Mouse (Mus musculus) spleen, adult 2 months (tissue): Measurements from ENCODE around the gene Cnot2. TPM values are rescaled to one million over a fixed set of nuclear protein-coding genes. Genes with fewer than 3 reads are reported as not detected.

ENCODE experiments used
- DNase-seq, 2 experiments: peaks; one replicate each; pipeline versions ENCODE4 v3.0.0 to v3.0.0-alpha.2; 2012 to 2021; ENCODE audit warnings: low spot score in 2 of 2, low read depth in 1 of 2
- H3K27ac ChIP-seq: fragments of 200-500 bp; 2 replicates; pipeline ENCODE4 v1.5.1; 2012; ENCODE audit warnings: low read length, inconsistent platforms; ENCODE audit not compliant: insufficient read depth
- H3K27me3 ChIP-seq: fragments of 200-500 bp; 2 replicates; pipeline ENCODE4 v1.6.1; 2012; ENCODE audit warnings: mild to moderate bottlenecking, moderate library complexity, low read length, inconsistent platforms; ENCODE audit not compliant: control insufficient read depth, insufficient read depth
- H3K36me3 ChIP-seq: fragments of 200-500 bp; 2 replicates; pipeline ENCODE4 v1.6.1; 2012; ENCODE audit warnings: mild to moderate bottlenecking, low read length, inconsistent platforms; ENCODE audit not compliant: control insufficient read depth, insufficient read depth
- H3K4me1 ChIP-seq: fragments of 200-500 bp; 2 replicates; pipeline ENCODE4 v1.6.1; 2011; ENCODE audit warnings: inconsistent platforms; ENCODE audit not compliant: control insufficient read depth, insufficient read depth, insufficient read length
- H3K4me3 ChIP-seq: fragments of 200-500 bp; 2 replicates; pipeline ENCODE4 v1.5.1; 2011; ENCODE audit warnings: mild to moderate bottlenecking, inconsistent platforms; ENCODE audit not compliant: insufficient read depth, insufficient read length; ENCODE audit errors: extremely low read depth
- CTCF ChIP-seq: fragments of 200-500 bp; IDR thresholded peaks from 2 replicates; pipeline ENCODE4 v1.5.1; 2011; ENCODE audit warnings: mild to moderate bottlenecking, inconsistent platforms; ENCODE audit not compliant: insufficient read depth, insufficient read length, insufficient replicate concordance; ENCODE audit errors: extremely low read depth
- POLR2A ChIP-seq: fragments of 200-500 bp; IDR thresholded peaks from 2 replicates; pipeline ENCODE4 v1.6.1; 2011; ENCODE audit warnings: low read depth, low read length, inconsistent platforms
- WGBS: fragments of 180-500 bp; shearing (Covaris S2); methylation state at CpG from one replicate; pipeline ENCODE4 v1.1.7; 2018; 5-methylcytosine and 5-hydroxymethylcytosine counted together
- polyA plus RNA-seq: library from polyadenylated mRNA; depleted of rRNA; stranded (reverse); fragments of >200 nt; gene quantifications from 2 replicates; pipeline ENCODE4 v1.2.3, GENCODE M21; 2012; rRNA removed

Gene Cnot2
- polyA plus RNA-seq, 1 experiment, result 25.6 TPM

- TF ChIP-seq POLR2A, result no peak
- TF ChIP-seq CTCF, result no peak
- H3K27ac ChIP-seq, result no peak overlapping the region
- H3K4me1 ChIP-seq, result no peaks in the 10 kb centered on the region
- no peak for DNase-seq
- no peaks in the 10 kb centered on the region for H3K27me3 ChIP-seq
- H3K4me3 ChIP-seq, result no peak overlapping the region
- 90% methylated on average over 10 of the region's 10 CpGs for WGBS
- no peaks in the 10 kb centered on the region for H3K36me3 ChIP-seq
These were observed 141.2 kb downstream of the Cnot2 start for GRCm38 (mm10) chr10:116440088-116440487.

- 87% methylated on average over 12 of the region's 12 CpGs for WGBS
- Histone ChIP-seq H3K4me1 (no peaks in the 10 kb centered on the region), H3K27me3 (no peaks in the 10 kb centered on the region), H3K27ac (no peak overlapping the region), H3K36me3 (no peaks in the 10 kb centered on the region), H3K4me3 (no peak overlapping the region)
- TF ChIP-seq CTCF (no peak), POLR2A (no peak)
- no peak for DNase-seq
These were observed 145.9 kb downstream of the Cnot2 start for GRCm38 (mm10) chr10:116435455-116435854.

Other genes starting within 250 kb of the Cnot2 start
- gene Kcnmb4, start 107.6 kb downstream of the Cnot2 start, polyA plus RNA-seq, result 4.2 and 10.3 TPM in 2 replicates